Mouse (Mus musculus): ENCODE data around the gene Gna11.

DNA sequence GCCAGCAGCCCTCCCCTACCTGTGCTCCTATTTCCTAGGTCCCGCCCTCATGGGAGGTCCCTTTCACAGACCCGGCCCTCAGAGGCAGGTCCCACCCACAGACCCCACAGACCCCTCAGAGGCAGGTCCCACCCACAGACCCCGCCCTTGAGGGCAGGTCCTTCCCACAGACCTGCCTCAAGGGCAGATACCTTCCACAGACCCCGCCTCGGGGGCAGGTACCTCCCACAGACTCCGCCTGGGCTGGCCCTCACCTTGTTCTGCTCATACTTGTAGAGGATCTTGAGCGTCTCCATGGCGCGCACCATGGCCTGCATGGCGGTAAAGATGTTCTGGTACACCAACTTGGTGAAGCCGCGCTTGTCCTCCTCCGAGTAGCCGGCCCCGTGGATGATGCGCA lies 10.2 kb downstream of the Gna11 start:
- no peak for TF ChIP-seq ZNF384 (IDR thresholded peaks at IDR 0.05; ENCODE audit: low read depth, low read length)
- TF ChIP-seq HCFC1 (IDR thresholded peaks at IDR 0.05; ENCODE audit: borderline replicate concordance, insufficient read depth, low read length): no peak
- no peak for TF ChIP-seq MAFK (IDR thresholded peaks at IDR 0.05; ENCODE audit: insufficient read depth, low read depth, low read length)
